Mouse (Mus musculus): ENCODE data around the gene Polr3gl. TPM values are rescaled to one million over a fixed set of nuclear protein-coding genes. Genes with fewer than 3 reads are reported as not detected.

Gene Polr3gl
- polyA plus RNA-seq, 1 experiment: 30.6 TPM

DNA sequence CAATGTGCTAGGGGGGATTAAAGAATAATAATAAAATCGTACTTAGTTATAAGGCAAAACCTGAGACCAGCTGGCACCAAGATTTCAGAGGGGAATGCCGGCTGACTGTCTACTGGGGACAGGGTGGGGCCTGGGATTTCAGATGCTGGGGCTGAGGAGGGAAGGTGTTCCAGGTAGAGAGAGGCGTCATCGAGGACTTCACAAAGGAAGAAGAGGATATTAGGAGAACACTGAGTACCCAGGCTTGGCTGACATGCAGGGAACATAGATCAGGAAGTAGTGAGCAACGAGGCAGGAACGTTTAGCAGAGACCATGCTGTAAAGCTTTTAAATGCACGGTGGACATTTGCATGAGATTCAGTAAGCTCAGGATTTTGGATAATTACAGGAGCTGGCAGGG, 42.1 kb downstream of the Polr3gl start:
- TF ChIP-seq POLR2A (IDR thresholded peaks at IDR 0.05; ENCODE audit: low read depth, low read length): no peak
- TF ChIP-seq CTCF (IDR thresholded peaks at IDR 0.05; ENCODE audit: borderline replicate concordance, insufficient read depth, low read length): no peak
- peaks cover 2% of the 10 kb centered on the region; the same call in 1 of the 2 replicates for H3K4me1 ChIP-seq (ENCODE audit: control insufficient read depth, insufficient read depth, low read length)
- H3K4me3 ChIP-seq (ENCODE audit: insufficient read depth, low read length): no peak overlapping the region
- H3K27ac ChIP-seq (ENCODE audit: insufficient read depth, low read length): no peak overlapping the region

- Histone ChIP-seq H3K4me1 (ENCODE audit: control insufficient read depth, insufficient read depth, low read length) (peaks cover 2% of the 10 kb centered on the region; the same call in 1 of the 2 replicates), H3K4me3 (ENCODE audit: insufficient read depth, low read length) (no peak overlapping the region), H3K27ac (ENCODE audit: insufficient read depth, low read length) (peak overlapping the region; percentile 25; the same call in 1 of the 2 replicates)
- TF ChIP-seq POLR2A (IDR thresholded peaks at IDR 0.05; ENCODE audit: low read depth, low read length) (no peak), CTCF (IDR thresholded peaks at IDR 0.05; ENCODE audit: borderline replicate concordance, insufficient read depth, low read length) (no peak)
Measured at GRCm38 (mm10) chr3:96551203-96551602, 42.8 kb downstream of the Polr3gl start.

DNA sequence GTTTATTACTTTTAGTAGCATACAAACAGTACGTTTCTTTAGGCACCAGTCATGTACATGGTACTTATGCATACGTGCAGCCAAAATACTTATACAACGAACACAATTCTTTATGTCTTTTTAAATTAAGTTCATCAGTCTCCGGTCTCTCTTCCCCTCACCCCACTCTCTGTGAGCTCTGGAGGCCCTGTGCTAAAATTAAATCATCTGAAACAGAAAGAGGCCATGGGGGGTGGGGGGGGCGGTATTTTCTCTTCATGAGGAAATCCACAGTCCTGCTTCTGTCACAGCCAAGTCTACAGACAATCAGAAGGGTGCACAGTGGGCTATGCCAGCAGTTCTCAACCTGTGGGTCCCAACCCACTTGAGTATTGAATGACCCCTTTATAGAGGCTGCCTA, 44.6 kb downstream of the Polr3gl start:
- H3K27ac ChIP-seq (ENCODE audit: insufficient read depth, low read length): no peak overlapping the region
- H3K4me1 ChIP-seq (ENCODE audit: control insufficient read depth, insufficient read depth, low read length): peaks cover 2% of the 10 kb centered on the region; the same call in 1 of the 2 replicates
- no peak overlapping the region for H3K4me3 ChIP-seq (ENCODE audit: insufficient read depth, low read length)
- TF ChIP-seq CTCF (IDR thresholded peaks at IDR 0.05; ENCODE audit: borderline replicate concordance, insufficient read depth, low read length): no peak
- no peak for TF ChIP-seq POLR2A (IDR thresholded peaks at IDR 0.05; ENCODE audit: low read depth, low read length)

GRCm38 (mm10) chr3:96548824-96549223, 45.2 kb downstream of the Polr3gl start:
- Histone ChIP-seq H3K4me3 (ENCODE audit: insufficient read depth, low read length) (no peak overlapping the region), H3K4me1 (ENCODE audit: control insufficient read depth, insufficient read depth, low read length) (peaks cover 2% of the 10 kb centered on the region; the same call in 1 of the 2 replicates), H3K27ac (ENCODE audit: insufficient read depth, low read length) (no peak overlapping the region)
- no peak for TF ChIP-seq CTCF (IDR thresholded peaks at IDR 0.05; ENCODE audit: borderline replicate concordance, insufficient read depth, low read length)
- TF ChIP-seq POLR2A (IDR thresholded peaks at IDR 0.05; ENCODE audit: low read depth, low read length): no peak

DNA sequence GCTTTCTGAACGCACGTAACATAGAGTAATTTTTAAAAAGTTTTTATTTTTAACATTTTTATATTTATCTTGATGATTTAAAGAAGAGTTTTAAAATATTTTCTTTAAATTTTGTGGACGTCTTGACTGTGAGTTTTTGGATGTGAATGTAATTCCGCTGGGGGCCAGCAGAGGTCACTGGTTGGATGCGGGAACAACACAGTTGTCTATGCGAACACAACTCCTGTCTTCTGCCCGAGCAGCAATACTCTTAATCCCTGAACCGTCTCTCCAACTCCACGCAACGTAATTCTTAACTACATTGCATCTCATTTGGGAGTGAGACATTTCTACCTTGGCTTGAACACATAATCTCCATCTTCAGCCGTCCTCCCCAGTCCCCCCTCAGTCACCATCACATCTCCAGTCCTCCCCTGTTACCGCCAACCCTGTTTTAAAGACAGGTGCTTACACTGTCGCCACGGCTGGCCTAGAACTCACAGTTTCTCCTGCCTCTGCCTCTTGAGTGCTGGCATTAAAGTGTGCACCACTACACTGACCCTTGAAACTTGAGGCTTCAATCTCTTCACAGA, 46.5 kb downstream of the Polr3gl start:
- no peak overlapping the region for H3K4me3 ChIP-seq (ENCODE audit: insufficient read depth, low read length)
- no peak overlapping the region for H3K27ac ChIP-seq (ENCODE audit: insufficient read depth, low read length)
- H3K4me1 ChIP-seq (ENCODE audit: control insufficient read depth, insufficient read depth, low read length): peaks cover 2% of the 10 kb centered on the region; the same call in 1 of the 2 replicates
- TF ChIP-seq POLR2A (IDR thresholded peaks at IDR 0.05; ENCODE audit: low read depth, low read length) (no peak), CTCF (IDR thresholded peaks at IDR 0.05; ENCODE audit: borderline replicate concordance, insufficient read depth, low read length) (peak; percentile 57)

- TF ChIP-seq POLR2A (IDR thresholded peaks at IDR 0.05; ENCODE audit: low read depth, low read length) (no peak), CTCF (IDR thresholded peaks at IDR 0.05; ENCODE audit: borderline replicate concordance, insufficient read depth, low read length) (no peak)
- H3K4me1 ChIP-seq (ENCODE audit: control insufficient read depth, insufficient read depth, low read length): peaks cover 2% of the 10 kb centered on the region; the same call in 1 of the 2 replicates
- H3K27ac ChIP-seq (ENCODE audit: insufficient read depth, low read length): no peak overlapping the region
- no peak overlapping the region for H3K4me3 ChIP-seq (ENCODE audit: insufficient read depth, low read length)
Measured at GRCm38 (mm10) chr3:96546880-96547279, 47.1 kb downstream of the Polr3gl start.

- TF ChIP-seq CTCF (IDR thresholded peaks at IDR 0.05; ENCODE audit: borderline replicate concordance, insufficient read depth, low read length) (no peak), POLR2A (IDR thresholded peaks at IDR 0.05; ENCODE audit: low read depth, low read length) (no peak)
- no peaks in the 10 kb centered on the region for H3K4me1 ChIP-seq (ENCODE audit: control insufficient read depth, insufficient read depth, low read length)
- H3K4me3 ChIP-seq (ENCODE audit: insufficient read depth, low read length): no peak overlapping the region
- H3K27ac ChIP-seq (ENCODE audit: insufficient read depth, low read length): no peak overlapping the region
Measured at GRCm38 (mm10) chr3:96545565-96545964, 48.4 kb downstream of the Polr3gl start.

GRCm38 (mm10) chr3:96543345-96543744, 50.6 kb downstream of the Polr3gl start:
- no peaks in the 10 kb centered on the region for H3K4me1 ChIP-seq (ENCODE audit: control insufficient read depth, insufficient read depth, low read length)

GRCm38 (mm10) chr3:96542554-96542953, 51.4 kb downstream of the Polr3gl start:
- Histone ChIP-seq H3K27ac (ENCODE audit: insufficient read depth, low read length) (no peak overlapping the region), H3K4me3 (ENCODE audit: insufficient read depth, low read length) (no peak overlapping the region)

More at GRCm38 (mm10) chr3:96543345-96543744, 50.6 kb downstream of the Polr3gl start:
- Histone ChIP-seq H3K4me3 (ENCODE audit: insufficient read depth, low read length) (no peak overlapping the region), H3K27ac (ENCODE audit: insufficient read depth, low read length) (no peak overlapping the region)
- TF ChIP-seq CTCF (IDR thresholded peaks at IDR 0.05; ENCODE audit: borderline replicate concordance, insufficient read depth, low read length) (no peak), POLR2A (IDR thresholded peaks at IDR 0.05; ENCODE audit: low read depth, low read length) (no peak)

GRCm38 (mm10) chr3:96541328-96542078, 52.5 kb downstream of the Polr3gl start:
- H3K27ac ChIP-seq (ENCODE audit: insufficient read depth, low read length): no peak overlapping the region
- no peaks in the 10 kb centered on the region for H3K4me1 ChIP-seq (ENCODE audit: control insufficient read depth, insufficient read depth, low read length)
- TF ChIP-seq POLR2A (IDR thresholded peaks at IDR 0.05; ENCODE audit: low read depth, low read length) (no peak), CTCF (IDR thresholded peaks at IDR 0.05; ENCODE audit: borderline replicate concordance, insufficient read depth, low read length) (no peak)
- no peak overlapping the region for H3K4me3 ChIP-seq (ENCODE audit: insufficient read depth, low read length)

More at GRCm38 (mm10) chr3:96542554-96542953, 51.4 kb downstream of the Polr3gl start:
- TF ChIP-seq CTCF (IDR thresholded peaks at IDR 0.05; ENCODE audit: borderline replicate concordance, insufficient read depth, low read length): no peak
- TF ChIP-seq POLR2A (IDR thresholded peaks at IDR 0.05; ENCODE audit: low read depth, low read length): no peak
- H3K4me1 ChIP-seq (ENCODE audit: control insufficient read depth, insufficient read depth, low read length): no peaks in the 10 kb centered on the region

Measured in embryonic fibroblast, embryonic 13.5 days (primary cell).